Mouse (Mus musculus) cerebellum, adult 2 months (tissue): ENCODE data around the gene Nudt15.

Experiments used
- CTCF ChIP-seq: fragments of 200-500 bp; IDR thresholded peaks from 2 replicates; pipeline ENCODE4 v1.5.1; 2011; ENCODE audit warnings: low read depth, mild to moderate bottlenecking, control low read depth, low read length, moderate library complexity, borderline replicate concordance; ENCODE audit not compliant: insufficient read depth
- POLR2A ChIP-seq: fragments of 200-500 bp; IDR thresholded peaks from 2 replicates; pipeline ENCODE4 v1.6.1; 2011; ENCODE audit warnings: low read length, control low read depth, borderline replicate concordance; ENCODE audit not compliant: insufficient read depth

DNA sequence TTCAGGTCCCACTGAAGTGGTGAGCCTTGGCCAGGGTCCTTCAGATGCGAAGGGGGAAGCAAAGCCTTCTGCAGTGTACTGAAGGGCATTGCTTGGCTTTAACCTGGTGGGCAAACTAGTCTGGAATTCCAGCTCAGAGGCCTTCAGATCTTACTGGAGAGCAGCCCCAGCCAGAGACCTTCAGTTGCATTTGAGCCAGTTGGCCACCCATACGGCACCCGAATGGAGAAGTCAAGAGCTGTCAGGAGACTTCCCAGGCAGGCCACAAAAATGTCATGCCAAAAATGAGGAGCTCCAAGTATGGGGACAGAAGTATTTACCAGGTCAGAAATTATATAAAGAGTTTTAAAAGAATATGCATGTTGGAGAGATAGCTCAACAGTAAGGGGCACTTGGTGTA is at the start of gene Nudt15:
- TF ChIP-seq POLR2A (no peak), CTCF (no peak)
